Mouse (Mus musculus): ENCODE measurements around the gene Ube2e3.

- TF ChIP-seq POLR2A (IDR thresholded peaks at IDR 0.05; ENCODE audit: control insufficient read depth, low read depth, low read length) = no peak
- no peak for TF ChIP-seq CTCF (IDR thresholded peaks at IDR 0.05; ENCODE audit: control insufficient read depth, insufficient read depth, insufficient replicate concordance, low read depth, low read length)
Observed at GRCm38 (mm10) chr2:78844365-78844764, 23.6 kb upstream of the Ube2e3 start.

All from testis, adult 2 months (tissue).